Mouse (Mus musculus) midbrain, embryonic 16.5 days (tissue): ENCODE measurements around the gene Gga3. TPM values are rescaled to one million over a fixed set of nuclear protein-coding genes. Genes with fewer than 3 reads are reported as not detected.

ENCODE experiments used
- ATAC-seq: fragments of 200-750 bp; cut with Nextera tagmentation; 2 replicates; pipeline ENCODE4 v1.8.0; 2017; ENCODE audit warnings: moderate TSS enrichment
- H3K27ac ChIP-seq: fragments of 300-500 bp; sonication (generic); 2 replicates; pipeline ENCODE4 v1.5.1; 2014; ENCODE audit warnings: mild to moderate bottlenecking, low read length, mixed read lengths
- H3K27me3 ChIP-seq: fragments of 300-500 bp; sonication (generic); 2 replicates; pipeline ENCODE4 v1.6.1; 2014; ENCODE audit warnings: low read depth, low read length, mixed read lengths; ENCODE audit not compliant: control insufficient read depth, insufficient read depth
- H3K36me3 ChIP-seq: fragments of 300-500 bp; sonication (generic); 2 replicates; pipeline ENCODE4 v1.6.1; 2014; ENCODE audit warnings: mild to moderate bottlenecking, low read length, moderate library complexity, mixed read lengths; ENCODE audit not compliant: control insufficient read depth, insufficient read depth
- H3K4me1 ChIP-seq: fragments of 300-500 bp; sonication (generic); 2 replicates; pipeline ENCODE4 v1.6.1; 2014; ENCODE audit warnings: mild to moderate bottlenecking, low read length, mixed read lengths; ENCODE audit not compliant: control insufficient read depth, insufficient read depth
- H3K4me2 ChIP-seq: fragments of 300-500 bp; sonication (generic); 2 replicates; pipeline ENCODE4 v1.6.1; 2014; ENCODE audit warnings: mild to moderate bottlenecking, low read length, mixed read lengths
- H3K4me3 ChIP-seq: fragments of 300-500 bp; sonication (generic); 2 replicates; pipeline ENCODE4 v1.5.1; 2014; ENCODE audit warnings: low read depth, mild to moderate bottlenecking, low read length, moderate library complexity, mixed read lengths
- H3K9ac ChIP-seq: fragments of 300-500 bp; sonication (generic); 2 replicates; pipeline ENCODE4 v1.6.1; 2014; ENCODE audit warnings: low read depth, low read length, mixed read lengths
- H3K9me3 ChIP-seq: fragments of 300-500 bp; sonication (generic); replicated peaks from 2 replicates; pipeline ENCODE4 v1.6.1; 2014; ENCODE audit warnings: mild to moderate bottlenecking, low read length, mixed read lengths; ENCODE audit not compliant: control insufficient read depth, poor library complexity, severe bottlenecking
- WGBS: fragments of 180-500 bp; shearing (Covaris S2); extraction: QIAGEN DNeasy Blood & Tissue Kit; methylation state at CpG from one replicate; pipeline ENCODE4 v1.1.7; 2014; 5-methylcytosine and 5-hydroxymethylcytosine counted together
- polyA plus RNA-seq: library from polyadenylated mRNA; unstranded; fragments of >200 nt; fragmentation: Nextera tagmentation; extraction: Ambion mirVana; gene quantifications from 2 replicates; pipeline ENCODE4 v1.2.1, GENCODE M21; 2015

The Gga3 gene
- polyA plus RNA-seq, 1 experiment from 2014 or later, result 37.5 TPM

GRCm38 (mm10) chr11:115608421-115609399 lies 4.9 kb upstream of the Gga3 start:
- peaks cover 19% of the 10 kb centered on the region for H3K36me3 ChIP-seq
- peaks cover 22% of the 10 kb centered on the region for H3K4me1 ChIP-seq
- WGBS, result 82% methylated on average over 23 of the region's 23 CpGs
- no peak for ATAC-seq
- H3K27ac ChIP-seq, result no peak overlapping the region
- no peaks in the 10 kb centered on the region for H3K27me3 ChIP-seq
- H3K4me2 ChIP-seq, result no peak overlapping the region
- no peak overlapping the region for H3K9ac ChIP-seq
- H3K9me3 ChIP-seq, result no peaks in the 10 kb centered on the region
- H3K4me3 ChIP-seq, result no peak overlapping the region

GRCm38 (mm10) chr11:115606733-115607132 lies 2.9 kb upstream of the Gga3 start:
- Histone ChIP-seq H3K9me3 (no peaks in the 10 kb centered on the region), H3K27ac (no peak overlapping the region), H3K9ac (no peak overlapping the region), H3K4me2 (no peak overlapping the region), H3K4me1 (peaks cover 24% of the 10 kb centered on the region), H3K36me3 (peaks cover 19% of the 10 kb centered on the region), H3K27me3 (no peaks in the 10 kb centered on the region), H3K4me3 (no peak overlapping the region)
- ATAC-seq, result no peak
- 95% methylated on average over 18 of the region's 18 CpGs for WGBS

GRCm38 (mm10) chr11:115604304-115604696 lies 449 bp upstream of the Gga3 start:
- H3K36me3 ChIP-seq, result peaks cover 18% of the 10 kb centered on the region
- peak overlapping the region; percentile 97 for H3K4me2 ChIP-seq
- H3K4me3 ChIP-seq, result peak overlapping the region; percentile 99
- H3K27me3 ChIP-seq, result no peaks in the 10 kb centered on the region
- H3K4me1 ChIP-seq, result peaks cover 26% of the 10 kb centered on the region
- peak; percentile 46; the same call in 1 of the 2 replicates for ATAC-seq
- H3K9ac ChIP-seq, result peak overlapping the region; percentile 98
- WGBS, result 0% methylated on average over 26 of the region's 26 CpGs
- no peaks in the 10 kb centered on the region for H3K9me3 ChIP-seq
- peak overlapping the region; percentile 96 for H3K27ac ChIP-seq

- no peak for ATAC-seq
- H3K36me3 ChIP-seq, result peaks cover 12% of the 10 kb centered on the region
- no peaks in the 10 kb centered on the region for H3K9me3 ChIP-seq
- peak overlapping the region; percentile 99 for H3K4me3 ChIP-seq
- WGBS, result 5% methylated on average over 15 of the region's 15 CpGs
- H3K27me3 ChIP-seq, result no peaks in the 10 kb centered on the region
- peak overlapping the region; percentile 84 for H3K4me2 ChIP-seq
- peak overlapping the region; percentile 96 for H3K27ac ChIP-seq
- peak overlapping the region; percentile 98 for H3K9ac ChIP-seq
- H3K4me1 ChIP-seq, result peaks cover 26% of the 10 kb centered on the region
Observed at GRCm38 (mm10) chr11:115603128-115603475, 749 bp downstream of the Gga3 start.

GRCm38 (mm10) chr11:115601174-115601573 lies 2.7 kb downstream of the Gga3 start:
- Histone ChIP-seq H3K27ac (no peak overlapping the region), H3K4me2 (no peak overlapping the region), H3K4me1 (peaks cover 26% of the 10 kb centered on the region), H3K4me3 (no peak overlapping the region), H3K27me3 (no peaks in the 10 kb centered on the region), H3K9me3 (no peaks in the 10 kb centered on the region), H3K36me3 (peaks cover 6% of the 10 kb centered on the region), H3K9ac (no peak overlapping the region)
- no peak for ATAC-seq
- 95% methylated on average over 4 of the region's 4 CpGs for WGBS

- H3K4me1 ChIP-seq, result peaks cover 26% of the 10 kb centered on the region
- no peaks in the 10 kb centered on the region for H3K9me3 ChIP-seq
- H3K9ac ChIP-seq, result no peak overlapping the region
- peaks cover 6% of the 10 kb centered on the region for H3K36me3 ChIP-seq
- ATAC-seq, result no peak
- H3K27ac ChIP-seq, result no peak overlapping the region
- WGBS, result 97% methylated on average over 15 of the region's 15 CpGs
- H3K27me3 ChIP-seq, result no peaks in the 10 kb centered on the region
- H3K4me3 ChIP-seq, result no peak overlapping the region
- H3K4me2 ChIP-seq, result no peak overlapping the region
Observed at GRCm38 (mm10) chr11:115600743-115601142, 3.1 kb downstream of the Gga3 start.

- Histone ChIP-seq H3K36me3 (peaks cover 6% of the 10 kb centered on the region), H3K4me2 (no peak overlapping the region), H3K9ac (no peak overlapping the region), H3K4me1 (peaks cover 18% of the 10 kb centered on the region), H3K27me3 (no peaks in the 10 kb centered on the region), H3K4me3 (no peak overlapping the region), H3K9me3 (no peaks in the 10 kb centered on the region), H3K27ac (no peak overlapping the region)
- no peak for ATAC-seq
- WGBS, result 98% methylated on average over 7 of the region's 7 CpGs
Observed at GRCm38 (mm10) chr11:115599722-115600121, 4.1 kb downstream of the Gga3 start.

GRCm38 (mm10) chr11:115598309-115598708 lies 5.5 kb downstream of the Gga3 start:
- H3K4me2 ChIP-seq, result no peak overlapping the region
- H3K27me3 ChIP-seq, result no peaks in the 10 kb centered on the region
- WGBS, result 89% methylated on average over 4 of the region's 4 CpGs
- no peak overlapping the region for H3K4me3 ChIP-seq
- peaks cover 16% of the 10 kb centered on the region for H3K4me1 ChIP-seq
- no peaks in the 10 kb centered on the region for H3K9me3 ChIP-seq
- H3K27ac ChIP-seq, result no peak overlapping the region
- no peak overlapping the region for H3K9ac ChIP-seq
- no peak for ATAC-seq
- H3K36me3 ChIP-seq, result peaks cover 19% of the 10 kb centered on the region

- no peak overlapping the region for H3K4me3 ChIP-seq
- no peak overlapping the region for H3K9ac ChIP-seq
- no peak for ATAC-seq
- peaks cover 37% of the 10 kb centered on the region for H3K36me3 ChIP-seq
- H3K27ac ChIP-seq, result no peak overlapping the region
- no peaks in the 10 kb centered on the region for H3K4me1 ChIP-seq
- no peaks in the 10 kb centered on the region for H3K27me3 ChIP-seq
- H3K4me2 ChIP-seq, result no peak overlapping the region
- no peaks in the 10 kb centered on the region for H3K9me3 ChIP-seq
- WGBS, result 97% methylated on average over 3 of the region's 3 CpGs
Observed at GRCm38 (mm10) chr11:115595209-115595608, 8.6 kb downstream of the Gga3 start.
